Mouse (Mus musculus): ENCODE data around the gene Camkv. TPM values are rescaled to one million over a fixed set of nuclear protein-coding genes. Genes with fewer than 3 reads are reported as not detected.

Camkv gene
- polyA plus RNA-seq, 1 experiment, result 5.6 TPM

GRCm38 (mm10) chr9:107950460-107951355 lies 15.2 kb downstream of the Camkv start:
- H3K27ac ChIP-seq (ENCODE audit: insufficient read depth, low read length), result no peak overlapping the region
- no peaks in the 10 kb centered on the region for H3K27me3 ChIP-seq (ENCODE audit: control insufficient read depth, insufficient read depth, low read length, poor library complexity, severe bottlenecking)
- peak overlapping the region; percentile 64 for H3K4me3 ChIP-seq (ENCODE audit: low read depth, low read length)
- no peak for TF ChIP-seq CTCF (IDR thresholded peaks at IDR 0.05; ENCODE audit: low read depth, low read length)
- no peak for TF ChIP-seq POLR2A (IDR thresholded peaks at IDR 0.05; ENCODE audit: insufficient read depth, low read length)
- TF ChIP-seq EP300 (IDR thresholded peaks at IDR 0.05; ENCODE audit: insufficient read depth, low read depth, low read length), result no peak
- no peaks in the 10 kb centered on the region for H3K9me3 ChIP-seq (replicated peaks; ENCODE audit: control insufficient read depth, insufficient read depth, low read length, poor library complexity, severe bottlenecking)
- H3K9ac ChIP-seq (ENCODE audit: low read depth, poor library complexity, severe bottlenecking), result peak overlapping the region; percentile 11; the same call in 1 of the 2 replicates
- H3K4me1 ChIP-seq (ENCODE audit: control insufficient read depth, insufficient read depth, low read length), result no peaks in the 10 kb centered on the region
- H3K36me3 ChIP-seq (ENCODE audit: control insufficient read depth, insufficient read depth, low read length, poor library complexity, severe bottlenecking), result no peaks in the 10 kb centered on the region

GRCm38 (mm10) chr9:107955613-107956289 lies 20.3 kb downstream of the Camkv start:
- no peak for TF ChIP-seq POLR2A (IDR thresholded peaks at IDR 0.05; ENCODE audit: insufficient read depth, low read length)
- TF ChIP-seq EP300 (IDR thresholded peaks at IDR 0.05; ENCODE audit: insufficient read depth, low read depth, low read length), result no peak
- no peak for TF ChIP-seq CTCF (IDR thresholded peaks at IDR 0.05; ENCODE audit: low read depth, low read length)

GRCm38 (mm10) chr9:107957141-107957540 lies 21.7 kb downstream of the Camkv start:
- no peaks in the 10 kb centered on the region for H3K36me3 ChIP-seq (ENCODE audit: control insufficient read depth, insufficient read depth, low read length, poor library complexity, severe bottlenecking)
- no peak overlapping the region for H3K27ac ChIP-seq (ENCODE audit: insufficient read depth, low read length)
- H3K9ac ChIP-seq (ENCODE audit: low read depth, poor library complexity, severe bottlenecking), result no peak overlapping the region
- TF ChIP-seq CTCF (IDR thresholded peaks at IDR 0.05; ENCODE audit: low read depth, low read length) (no peak), EP300 (IDR thresholded peaks at IDR 0.05; ENCODE audit: insufficient read depth, low read depth, low read length) (no peak)
- no peak overlapping the region for H3K4me3 ChIP-seq (ENCODE audit: low read depth, low read length)
- H3K9me3 ChIP-seq (replicated peaks; ENCODE audit: control insufficient read depth, insufficient read depth, low read length, poor library complexity, severe bottlenecking), result no peaks in the 10 kb centered on the region
- peaks cover 2% of the 10 kb centered on the region for H3K4me1 ChIP-seq (ENCODE audit: control insufficient read depth, insufficient read depth, low read length)
- H3K27me3 ChIP-seq (ENCODE audit: control insufficient read depth, insufficient read depth, low read length, poor library complexity, severe bottlenecking), result no peaks in the 10 kb centered on the region

More at GRCm38 (mm10) chr9:107955613-107956289, 20.3 kb downstream of the Camkv start:
- no peaks in the 10 kb centered on the region for H3K27me3 ChIP-seq (ENCODE audit: control insufficient read depth, insufficient read depth, low read length, poor library complexity, severe bottlenecking)
- no peaks in the 10 kb centered on the region for H3K36me3 ChIP-seq (ENCODE audit: control insufficient read depth, insufficient read depth, low read length, poor library complexity, severe bottlenecking)
- no peaks in the 10 kb centered on the region for H3K4me1 ChIP-seq (ENCODE audit: control insufficient read depth, insufficient read depth, low read length)
- no peak overlapping the region for H3K9ac ChIP-seq (ENCODE audit: low read depth, poor library complexity, severe bottlenecking)
- H3K4me3 ChIP-seq (ENCODE audit: low read depth, low read length), result no peak overlapping the region
- no peak overlapping the region for H3K27ac ChIP-seq (ENCODE audit: insufficient read depth, low read length)
- no peaks in the 10 kb centered on the region for H3K9me3 ChIP-seq (replicated peaks; ENCODE audit: control insufficient read depth, insufficient read depth, low read length, poor library complexity, severe bottlenecking)

- no peak overlapping the region for H3K27ac ChIP-seq (ENCODE audit: insufficient read depth, low read length)
- no peaks in the 10 kb centered on the region for H3K36me3 ChIP-seq (ENCODE audit: control insufficient read depth, insufficient read depth, low read length, poor library complexity, severe bottlenecking)
- H3K4me3 ChIP-seq (ENCODE audit: low read depth, low read length), result no peak overlapping the region
These were observed 24.4 kb downstream of the Camkv start for GRCm38 (mm10) chr9:107959896-107960295.

GRCm38 (mm10) chr9:107960928-107961327 lies 25.5 kb downstream of the Camkv start:
- H3K4me3 ChIP-seq (ENCODE audit: low read depth, low read length), result no peak overlapping the region
- TF ChIP-seq EP300 (IDR thresholded peaks at IDR 0.05; ENCODE audit: insufficient read depth, low read depth, low read length), result no peak
- TF ChIP-seq POLR2A (IDR thresholded peaks at IDR 0.05; ENCODE audit: insufficient read depth, low read length), result no peak
- TF ChIP-seq CTCF (IDR thresholded peaks at IDR 0.05; ENCODE audit: low read depth, low read length), result no peak
- no peaks in the 10 kb centered on the region for H3K9me3 ChIP-seq (replicated peaks; ENCODE audit: control insufficient read depth, insufficient read depth, low read length, poor library complexity, severe bottlenecking)
- peaks cover 5% of the 10 kb centered on the region for H3K4me1 ChIP-seq (ENCODE audit: control insufficient read depth, insufficient read depth, low read length)
- H3K27ac ChIP-seq (ENCODE audit: insufficient read depth, low read length), result no peak overlapping the region
- H3K36me3 ChIP-seq (ENCODE audit: control insufficient read depth, insufficient read depth, low read length, poor library complexity, severe bottlenecking), result no peaks in the 10 kb centered on the region
- no peaks in the 10 kb centered on the region for H3K27me3 ChIP-seq (ENCODE audit: control insufficient read depth, insufficient read depth, low read length, poor library complexity, severe bottlenecking)
- no peak overlapping the region for H3K9ac ChIP-seq (ENCODE audit: low read depth, poor library complexity, severe bottlenecking)

More at GRCm38 (mm10) chr9:107959896-107960295, 24.4 kb downstream of the Camkv start:
- TF ChIP-seq EP300 (IDR thresholded peaks at IDR 0.05; ENCODE audit: insufficient read depth, low read depth, low read length) (no peak), CTCF (IDR thresholded peaks at IDR 0.05; ENCODE audit: low read depth, low read length) (no peak), POLR2A (IDR thresholded peaks at IDR 0.05; ENCODE audit: insufficient read depth, low read length) (no peak)
- Histone ChIP-seq H3K27me3 (ENCODE audit: control insufficient read depth, insufficient read depth, low read length, poor library complexity, severe bottlenecking) (no peaks in the 10 kb centered on the region), H3K9me3 (replicated peaks; ENCODE audit: control insufficient read depth, insufficient read depth, low read length, poor library complexity, severe bottlenecking) (no peaks in the 10 kb centered on the region), H3K4me1 (ENCODE audit: control insufficient read depth, insufficient read depth, low read length) (peaks cover 5% of the 10 kb centered on the region), H3K9ac (ENCODE audit: low read depth, poor library complexity, severe bottlenecking) (no peak overlapping the region)

Data from ES-Bruce4 (cell line).